Mouse (Mus musculus) liver, adult 2 months (tissue): ENCODE measurements around the gene Bpifc. TPM values are rescaled to one million over a fixed set of nuclear protein-coding genes. Genes with fewer than 3 reads are reported as not detected.

ENCODE experiments used
- DNase-seq: peaks from one replicate; pipeline ENCODE4 v3.0.0-alpha.2; 2011; ENCODE audit warnings: low read depth, low spot score; ENCODE audit errors: extremely low read depth
- H3K27ac ChIP-seq: fragments of 200-500 bp; replicated peaks from 2 replicates; pipeline ENCODE4 v1.5.1; 2012; ENCODE audit warnings: low read depth, mild to moderate bottlenecking, control low read depth, inconsistent platforms, low read length; ENCODE audit not compliant: insufficient read depth
- H3K27me3 ChIP-seq: fragments of 200-500 bp; 2 replicates; pipeline ENCODE4 v1.6.1; 2012; ENCODE audit warnings: mild to moderate bottlenecking, moderate library complexity, low read length, inconsistent platforms; ENCODE audit not compliant: control insufficient read depth, insufficient read depth
- H3K36me3 ChIP-seq: fragments of 200-500 bp; 2 replicates; pipeline ENCODE4 v1.6.1; 2012; ENCODE audit warnings: low read length, inconsistent platforms; ENCODE audit not compliant: control insufficient read depth, insufficient read depth
- H3K4me1 ChIP-seq: fragments of 200-500 bp; 2 replicates; pipeline ENCODE4 v1.6.1; 2011; ENCODE audit warnings: low read length; ENCODE audit not compliant: control insufficient read depth, insufficient read depth
- H3K4me3 ChIP-seq: fragments of 200-500 bp; 2 replicates; pipeline ENCODE4 v1.5.1; 2011; ENCODE audit warnings: low read depth, mild to moderate bottlenecking, control low read depth, low read length, moderate library complexity; ENCODE audit not compliant: insufficient read depth
- H3K79me2 ChIP-seq: fragments of 200-500 bp; 2 replicates; pipeline ENCODE4 v1.6.1; 2012; ENCODE audit warnings: inconsistent platforms, mild to moderate bottlenecking, low read length, moderate library complexity; ENCODE audit not compliant: control insufficient read depth, insufficient read depth
- H3K9ac ChIP-seq: fragments of 200-500 bp; 2 replicates; pipeline ENCODE4 v1.6.1; 2012; ENCODE audit warnings: low read depth, mild to moderate bottlenecking, control low read depth, inconsistent platforms, low read length
- CTCF ChIP-seq: fragments of 200-500 bp; IDR thresholded peaks from 2 replicates; pipeline ENCODE4 v1.5.1; 2011; ENCODE audit warnings: low read depth, low read length, control low read depth
- POLR2A ChIP-seq: fragments of 200-500 bp; IDR thresholded peaks from 2 replicates; pipeline ENCODE4 v1.6.1; 2011; ENCODE audit warnings: low read length, control low read depth; ENCODE audit not compliant: insufficient read depth; ENCODE audit errors: extremely low read depth
- WGBS: fragments of 180-500 bp; shearing (Covaris S2); methylation state at CpG from one replicate; pipeline ENCODE4 v1.1.7; 2018; 5-methylcytosine and 5-hydroxymethylcytosine counted together
- polyA plus RNA-seq: library from polyadenylated mRNA; depleted of rRNA; stranded (reverse); fragments of >200 nt; gene quantifications from 2 replicates; pipeline ENCODE4 v1.2.3, GENCODE M21; 2012
- total RNA-seq: library from RNA; depleted of rRNA; stranded (reverse); fragments of >200 nt; gene quantifications from 2 replicates; pipeline ENCODE4 v1.2.3, GENCODE M21; 2014

The Bpifc gene
- total and polyA plus RNA-seq, 2 experiments, result not detected

DNA sequence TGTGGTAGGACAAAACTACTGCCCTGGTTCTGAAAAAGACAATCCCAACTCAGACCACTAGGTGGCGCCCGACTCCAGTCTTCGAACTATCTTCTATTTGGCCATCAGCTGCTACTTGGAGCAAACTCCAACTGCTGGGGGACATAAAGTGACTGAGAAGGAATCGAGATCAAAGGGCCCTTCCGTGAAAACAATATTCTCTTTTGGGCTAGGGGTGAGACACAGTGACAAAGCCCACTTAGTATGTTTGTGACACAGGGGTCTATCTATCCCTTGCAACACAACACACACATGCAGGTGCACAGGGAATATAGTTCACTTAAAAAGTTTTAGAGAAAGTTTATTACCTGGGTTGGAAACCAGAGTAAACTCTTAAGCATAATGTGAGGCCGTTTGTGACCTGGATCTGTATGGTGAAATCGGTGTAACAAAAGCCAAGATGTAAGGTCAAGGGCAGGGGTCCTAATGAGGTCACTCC is 43.5 kb downstream of the Bpifc start:
- Histone ChIP-seq H3K9ac (no peak overlapping the region), H3K27me3 (no peaks in the 10 kb centered on the region), H3K4me3 (no peak overlapping the region), H3K36me3 (no peaks in the 10 kb centered on the region), H3K27ac (no peak overlapping the region), H3K79me2 (no peaks in the 10 kb centered on the region), H3K4me1 (no peaks in the 10 kb centered on the region)
- WGBS, result 11% methylated on average over 7 of the region's 7 CpGs
- TF ChIP-seq POLR2A, result no peak
- TF ChIP-seq CTCF, result peak; percentile 64; the same call in 1 of the 2 replicates
- peak; percentile 33 for DNase-seq

DNA sequence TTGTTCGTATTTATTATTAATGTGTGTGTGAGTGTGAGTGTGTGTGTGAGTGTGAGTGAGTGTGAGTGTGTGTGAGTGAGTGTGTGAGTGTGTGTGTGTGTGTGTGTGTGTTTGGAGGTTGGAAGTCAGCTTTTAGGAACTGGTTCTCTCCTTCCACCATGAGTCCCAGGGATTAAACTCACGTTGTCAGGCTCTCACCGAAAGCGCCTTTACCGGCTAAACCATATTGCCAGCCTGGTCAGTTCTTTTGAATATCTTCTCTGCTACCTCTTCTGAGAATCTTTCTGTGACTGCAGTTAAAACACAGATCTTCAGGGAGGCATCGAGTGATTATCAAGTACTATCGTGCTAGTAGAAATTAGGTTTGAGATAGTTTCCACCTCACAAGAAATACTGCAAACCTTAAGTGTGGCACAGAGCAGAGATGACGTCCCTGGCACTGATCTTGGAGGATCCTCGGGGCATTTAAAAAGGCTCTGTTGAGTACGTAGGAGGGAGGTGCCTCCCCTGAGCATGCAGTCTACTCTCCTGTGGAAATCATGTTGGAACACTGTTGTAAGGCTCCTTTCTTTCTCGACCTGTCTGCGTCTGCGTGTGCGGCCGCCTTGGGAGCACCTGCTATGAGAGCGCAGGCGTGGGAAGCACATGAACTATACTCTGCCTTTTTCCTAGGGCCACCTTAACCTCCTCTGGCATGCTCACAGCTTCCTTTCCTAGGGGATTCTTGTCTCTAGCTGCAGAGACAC is 44.1 kb downstream of the Bpifc start:
- Histone ChIP-seq H3K79me2 (no peaks in the 10 kb centered on the region), H3K9ac (no peak overlapping the region), H3K4me3 (no peak overlapping the region), H3K27me3 (no peaks in the 10 kb centered on the region), H3K36me3 (no peaks in the 10 kb centered on the region), H3K27ac (no peak overlapping the region), H3K4me1 (no peaks in the 10 kb centered on the region)
- TF ChIP-seq POLR2A (no peak), CTCF (no peak; the same call in 1 of the 2 replicates)
- no peak for DNase-seq
- 59% methylated on average over 17 of the region's 17 CpGs for WGBS

DNA sequence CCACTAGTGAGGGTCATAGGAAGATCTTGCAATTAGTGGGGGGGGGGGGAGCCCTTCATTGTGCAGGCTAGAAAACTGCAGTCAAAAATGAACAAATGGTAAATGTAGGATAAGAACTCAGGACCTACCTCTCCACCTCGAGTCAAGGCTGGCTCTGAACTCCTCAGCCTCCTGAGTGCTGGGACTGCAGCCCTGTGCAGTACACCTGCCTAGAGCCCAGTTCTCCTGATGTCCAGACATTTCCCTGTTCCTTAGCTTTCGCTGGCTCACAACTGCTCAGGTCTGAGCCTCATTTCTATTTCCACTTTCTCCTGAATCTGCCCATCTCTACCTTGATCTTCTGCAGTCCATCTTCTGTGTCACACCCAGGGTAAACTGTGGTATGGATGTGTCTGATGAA is 45.2 kb downstream of the Bpifc start:
- H3K27ac ChIP-seq, result no peak overlapping the region
- no peak for DNase-seq

GRCm38 (mm10) chr10:85964316-85964715 is 47.4 kb downstream of the Bpifc start:
- H3K79me2 ChIP-seq, result no peaks in the 10 kb centered on the region
- H3K4me3 ChIP-seq, result no peak overlapping the region
- no peaks in the 10 kb centered on the region for H3K36me3 ChIP-seq
- no peak for DNase-seq
- no peaks in the 10 kb centered on the region for H3K27me3 ChIP-seq
- no peak overlapping the region for H3K27ac ChIP-seq
- WGBS, result 87% methylated on average over 7 of the region's 7 CpGs
- TF ChIP-seq POLR2A (no peak), CTCF (no peak)
- H3K9ac ChIP-seq, result no peak overlapping the region
- H3K4me1 ChIP-seq, result no peaks in the 10 kb centered on the region

More for the DNA sequence above, 45.2 kb downstream of the Bpifc start:
- H3K9ac ChIP-seq, result no peak overlapping the region
- no peak overlapping the region for H3K4me3 ChIP-seq
- H3K79me2 ChIP-seq, result no peaks in the 10 kb centered on the region
- TF ChIP-seq CTCF, result no peak
- no peak for TF ChIP-seq POLR2A
- no peaks in the 10 kb centered on the region for H3K27me3 ChIP-seq
- no peaks in the 10 kb centered on the region for H3K4me1 ChIP-seq
- WGBS, result 57% methylated on average over 2 of the region's 2 CpGs
- H3K36me3 ChIP-seq, result no peaks in the 10 kb centered on the region

DNA sequence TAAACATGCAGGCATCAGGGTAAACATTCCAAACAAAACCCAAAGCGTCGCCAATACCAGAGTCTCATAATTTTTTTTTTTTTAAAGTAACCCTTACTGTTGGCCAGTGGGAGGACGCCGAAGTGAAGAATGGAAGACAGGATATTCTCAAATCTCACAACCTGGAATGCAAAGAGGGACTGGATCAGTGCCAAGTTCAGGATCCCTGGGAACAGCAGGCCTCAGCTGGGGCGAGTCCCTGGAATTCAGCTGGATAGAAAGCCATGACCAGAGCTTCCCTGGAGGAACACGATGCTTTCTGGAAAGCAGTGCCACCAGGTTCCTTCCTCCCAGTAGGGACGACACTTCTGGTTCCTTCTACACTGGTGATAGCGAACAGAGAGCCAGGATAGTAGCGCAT is 48.8 kb downstream of the Bpifc start:
- Histone ChIP-seq H3K36me3 (no peaks in the 10 kb centered on the region), H3K27me3 (no peaks in the 10 kb centered on the region), H3K79me2 (no peaks in the 10 kb centered on the region), H3K4me1 (no peaks in the 10 kb centered on the region), H3K9ac (no peak overlapping the region), H3K4me3 (no peak overlapping the region), H3K27ac (no peak overlapping the region)
- no peak for DNase-seq
- WGBS, result 75% methylated on average over 9 of the region's 9 CpGs
- no peak for TF ChIP-seq POLR2A
- TF ChIP-seq CTCF, result no peak

DNA sequence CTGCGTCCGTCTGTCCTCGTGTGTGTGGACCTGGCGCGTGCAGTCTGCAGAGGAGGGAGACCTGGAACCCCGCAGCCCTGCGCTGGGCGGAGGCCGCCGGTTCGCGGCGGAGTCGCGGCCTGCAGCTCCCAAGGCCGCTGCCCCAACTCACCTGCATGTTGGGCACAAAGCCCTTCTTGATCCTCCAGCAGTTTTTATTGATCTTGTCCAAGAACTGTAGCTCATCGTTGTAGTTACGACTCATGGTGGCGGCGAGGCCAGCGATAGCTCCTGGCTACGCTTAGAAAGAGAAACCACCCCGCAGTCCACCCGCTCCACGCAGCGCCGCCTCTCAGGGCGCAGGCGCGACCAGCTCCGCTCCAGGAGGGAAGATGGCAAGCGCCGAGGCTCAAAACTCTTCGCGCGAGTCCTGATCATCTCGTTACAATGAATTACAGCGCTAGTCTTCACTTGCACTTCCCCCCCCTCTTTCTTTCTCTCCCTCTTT is 54.2 kb downstream of the Bpifc start, which contains the start of gene Rtcb:
Gene Rtcb, minus strand, starts transcription at position 360 of the 487 bp plus-strand sequence.
- peaks cover 6% of the 10 kb centered on the region for H3K36me3 ChIP-seq
- WGBS, result under 1% methylated on average over 38 of the region's 38 CpGs
- peaks cover 8% of the 10 kb centered on the region; the same call in 1 of the 2 replicates for H3K4me1 ChIP-seq
- TF ChIP-seq CTCF, result no peak
- TF ChIP-seq POLR2A, result no peak
- peaks cover 9% of the 10 kb centered on the region; the same call in 1 of the 2 replicates for H3K79me2 ChIP-seq
- DNase-seq, result peak; percentile 87
- peak within 1 kb of the TSS; percentile 97 for H3K9ac ChIP-seq
- H3K4me3 ChIP-seq, result peak within 1 kb of the TSS; percentile 98
- H3K27ac ChIP-seq, result peak within 1 kb of the TSS; percentile 67
- H3K27me3 ChIP-seq, result no peaks in the 10 kb centered on the region
